Mouse (Mus musculus) liver, embryonic 12.5 days (tissue): ENCODE results near the gene Aimp1. TPM values are rescaled to one million over a fixed set of nuclear protein-coding genes. Genes with fewer than 3 reads are reported as not detected.

ENCODE experiments used
- ATAC-seq: fragments of 200-750 bp; cut with Nextera tagmentation; 2 replicates; pipeline ENCODE4 v1.8.0; 2017; ENCODE audit warnings: moderate number of reproducible peaks, mild to moderate bottlenecking, moderate library complexity
- H3K27ac ChIP-seq: fragments of 300-500 bp; sonication (generic); 2 replicates; pipeline ENCODE4 v1.5.1; 2016; ENCODE audit warnings: mild to moderate bottlenecking
- H3K27me3 ChIP-seq: fragments of 300-500 bp; sonication (generic); replicated peaks from 2 replicates; pipeline ENCODE4 v1.6.1; 2016; ENCODE audit warnings: mild to moderate bottlenecking, moderate library complexity
- H3K36me3 ChIP-seq: fragments of 300-500 bp; sonication (generic); 2 replicates; pipeline ENCODE4 v1.6.1; 2016; ENCODE audit warnings: mild to moderate bottlenecking, moderate library complexity
- H3K4me1 ChIP-seq: fragments of 300-500 bp; sonication (generic); 2 replicates; pipeline ENCODE4 v1.6.1; 2016
- H3K4me2 ChIP-seq: fragments of 300-500 bp; sonication (generic); 2 replicates; pipeline ENCODE4 v1.6.1; 2016; ENCODE audit warnings: mild to moderate bottlenecking, moderate library complexity
- H3K4me3 ChIP-seq: fragments of 300-500 bp; sonication (generic); 2 replicates; pipeline ENCODE4 v1.5.1; 2016; ENCODE audit warnings: mild to moderate bottlenecking, moderate library complexity
- H3K9ac ChIP-seq: fragments of 300-500 bp; sonication (generic); 2 replicates; pipeline ENCODE4 v1.6.1; 2016; ENCODE audit warnings: mild to moderate bottlenecking, moderate library complexity
- H3K9me3 ChIP-seq: fragments of 300-500 bp; sonication (generic); replicated peaks from 2 replicates; pipeline ENCODE4 v1.6.1; 2016; ENCODE audit warnings: mild to moderate bottlenecking, moderate library complexity
- WGBS: fragments of 180-500 bp; shearing (Covaris S2); methylation state at CpG from one replicate; pipeline ENCODE4 v1.1.7; 2016; ENCODE audit not compliant: insufficient replicate concordance; 5-methylcytosine and 5-hydroxymethylcytosine counted together
- polyA plus RNA-seq: library from polyadenylated mRNA; unstranded; fragments of >200 nt; fragmentation: Nextera tagmentation; extraction: Ambion mirVana; gene quantifications from 2 replicates; pipeline ENCODE4 v1.2.1, GENCODE M21; 2016

Aimp1 gene
- polyA plus RNA-seq, 1 experiment from 2014 or later: 53.2 TPM

GRCm38 (mm10) chr3:132650191-132650590 is 34.0 kb downstream of the Aimp1 start:
- no peaks in the 10 kb centered on the region for H3K4me1 ChIP-seq
- H3K27ac ChIP-seq: no peak overlapping the region
- no peak for ATAC-seq
- no peaks in the 10 kb centered on the region for H3K36me3 ChIP-seq
- WGBS: 73% methylated on average over 5 of the region's 5 CpGs
- no peak overlapping the region for H3K4me2 ChIP-seq
- no peak overlapping the region for H3K9ac ChIP-seq
- H3K27me3 ChIP-seq: no peaks in the 10 kb centered on the region
- H3K4me3 ChIP-seq: no peak overlapping the region
- 0 out of 2 replicates have a peak, but pooled peaks cover 3% of the 10 kb centered on the region for H3K9me3 ChIP-seq

GRCm38 (mm10) chr3:132649368-132649767 is 34.8 kb downstream of the Aimp1 start:
- no peak for ATAC-seq
- no peaks in the 10 kb centered on the region for H3K36me3 ChIP-seq
- no peak overlapping the region for H3K9ac ChIP-seq
- H3K4me3 ChIP-seq: no peak overlapping the region
- H3K27ac ChIP-seq: no peak overlapping the region
- H3K9me3 ChIP-seq: 0 out of 2 replicates have a peak, but pooled peaks cover 3% of the 10 kb centered on the region
- no peaks in the 10 kb centered on the region for H3K27me3 ChIP-seq
- no peak overlapping the region for H3K4me2 ChIP-seq
- 66% methylated on average over 7 of the region's 7 CpGs for WGBS
- H3K4me1 ChIP-seq: no peaks in the 10 kb centered on the region

- no peaks in the 10 kb centered on the region for H3K27me3 ChIP-seq
- ATAC-seq: no peak
- no peaks in the 10 kb centered on the region for H3K36me3 ChIP-seq
- H3K4me2 ChIP-seq: no peak overlapping the region
- H3K9me3 ChIP-seq: no peaks in the 10 kb centered on the region
- WGBS: 16% methylated on average over 1 of the region's 1 CpGs
- H3K9ac ChIP-seq: no peak overlapping the region
- no peaks in the 10 kb centered on the region for H3K4me1 ChIP-seq
- H3K27ac ChIP-seq: no peak overlapping the region
- H3K4me3 ChIP-seq: no peak overlapping the region
Observed at GRCm38 (mm10) chr3:132646814-132647213, 37.4 kb downstream of the Aimp1 start.

GRCm38 (mm10) chr3:132644071-132644470 is 40.1 kb downstream of the Aimp1 start:
- Histone ChIP-seq H3K9me3 (no peaks in the 10 kb centered on the region), H3K4me1 (no peaks in the 10 kb centered on the region), H3K4me2 (no peak overlapping the region), H3K27me3 (no peaks in the 10 kb centered on the region), H3K36me3 (no peaks in the 10 kb centered on the region), H3K9ac (no peak overlapping the region), H3K27ac (no peak overlapping the region), H3K4me3 (no peak overlapping the region)
- 56% methylated on average over 4 of the region's 4 CpGs for WGBS
- no peak for ATAC-seq

- H3K27me3 ChIP-seq: no peaks in the 10 kb centered on the region
- 60% methylated on average over 3 of the region's 3 CpGs for WGBS
- no peak overlapping the region for H3K27ac ChIP-seq
- H3K9ac ChIP-seq: no peak overlapping the region
- no peaks in the 10 kb centered on the region for H3K9me3 ChIP-seq
- no peak for ATAC-seq
- H3K36me3 ChIP-seq: no peaks in the 10 kb centered on the region
- H3K4me3 ChIP-seq: no peak overlapping the region
- H3K4me2 ChIP-seq: no peak overlapping the region
- H3K4me1 ChIP-seq: no peaks in the 10 kb centered on the region
Observed at GRCm38 (mm10) chr3:132637080-132637479, 47.1 kb downstream of the Aimp1 start.

GRCm38 (mm10) chr3:132633261-132633660 is 50.9 kb downstream of the Aimp1 start:
- H3K36me3 ChIP-seq: no peaks in the 10 kb centered on the region
- no peak overlapping the region for H3K27ac ChIP-seq
- H3K4me3 ChIP-seq: no peak overlapping the region
- H3K4me2 ChIP-seq: no peak overlapping the region
- no peak for ATAC-seq
- H3K4me1 ChIP-seq: no peaks in the 10 kb centered on the region
- WGBS: 35% methylated on average over 2 of the region's 2 CpGs
- H3K9ac ChIP-seq: no peak overlapping the region
- no peaks in the 10 kb centered on the region for H3K27me3 ChIP-seq
- no peaks in the 10 kb centered on the region for H3K9me3 ChIP-seq

- peak within 1 kb of the TSS; percentile 26 for H3K4me3 ChIP-seq
- no peaks in the 10 kb centered on the region for H3K9me3 ChIP-seq
- H3K27ac ChIP-seq: no peak within 1 kb of the TSS
- H3K27me3 ChIP-seq: no peaks in the 10 kb centered on the region
- WGBS: 70% methylated on average over 11 of the region's 11 CpGs
- H3K9ac ChIP-seq: no peak within 1 kb of the TSS
- H3K36me3 ChIP-seq: no peaks in the 10 kb centered on the region
- H3K4me2 ChIP-seq: no peak within 1 kb of the TSS
- no peak for ATAC-seq
- no peaks in the 10 kb centered on the region for H3K4me1 ChIP-seq
Observed at GRCm38 (mm10) chr3:132629601-132630239, 54.5 kb downstream of the Aimp1 start, which contains the start of gene Gimd1. Gimd1 (plus strand) TSS chr3:132629820.

- Histone ChIP-seq H3K27me3 (no peaks in the 10 kb centered on the region), H3K9ac (no peak overlapping the region), H3K4me2 (no peak overlapping the region), H3K4me1 (no peaks in the 10 kb centered on the region), H3K27ac (no peak overlapping the region), H3K9me3 (no peaks in the 10 kb centered on the region), H3K4me3 (no peak overlapping the region), H3K36me3 (no peaks in the 10 kb centered on the region)
- WGBS: 38% methylated on average over 8 of the region's 8 CpGs
- no peak for ATAC-seq
Observed at GRCm38 (mm10) chr3:132628741-132629140, 55.4 kb downstream of the Aimp1 start.

Other genes starting within 250 kb of the Aimp1 start
- 10.8 and 13.2 TPM in 2 replicates for gene Gimd1, start 54.5 kb downstream of the Aimp1 start, polyA plus RNA-seq
- gene Tbck, start 226 bp downstream of the Aimp1 start, polyA plus RNA-seq: 8.0 and 8.7 TPM in 2 replicates